Mouse (Mus musculus) layer of hippocampus, postnatal 25 days (tissue): ENCODE measurements around the gene Zfp653. TPM values are rescaled to one million over a fixed set of nuclear protein-coding genes. Genes with fewer than 3 reads are reported as not detected.

Experiments used
- DNase-seq, 2 experiments: peaks; one replicate each; pipeline ENCODE4 v3.0.0; 2022; ENCODE audit warnings: mixed read lengths in 2 of 2, low spot score in 1 of 2; ENCODE audit errors: extremely low spot score in 1 of 2
- microRNA-seq, 2 experiments: library from miRNA; unstranded; fragments of <30 nt; microRNA quantifications; one replicate each; pipeline ENCODE4 v1.2.0; 2021
- total RNA-seq, 2 experiments: library from RNA; stranded (reverse); gene quantifications; 2 replicates each; pipeline ENCODE4 v1.2.3; 2021

Zfp653 gene
- total RNA-seq, 2 experiments from 2014 or later = 17.9 to 22.1 TPM

DNA sequence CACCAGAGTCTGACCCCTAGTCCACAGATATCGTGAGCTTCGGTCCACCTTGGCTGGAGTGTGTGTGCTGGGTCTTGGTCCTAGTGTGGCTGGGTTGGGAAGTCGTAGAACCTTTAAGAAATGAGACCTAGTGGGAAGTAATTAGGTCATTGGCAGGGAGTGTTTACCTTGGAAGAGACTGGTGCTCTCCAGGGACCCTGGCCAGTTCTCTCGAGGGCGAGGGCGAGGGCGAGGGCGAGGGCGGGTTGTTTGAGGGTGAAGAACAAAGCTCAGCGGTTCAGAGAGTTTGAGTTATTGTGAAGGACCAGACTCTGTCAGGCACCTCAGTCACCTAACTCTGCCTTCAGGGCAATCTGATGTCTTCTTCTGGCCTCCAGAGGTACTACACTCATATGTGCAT lies 33.4 kb downstream of the Zfp653 start:
- DNase-seq = no peak

DNA sequence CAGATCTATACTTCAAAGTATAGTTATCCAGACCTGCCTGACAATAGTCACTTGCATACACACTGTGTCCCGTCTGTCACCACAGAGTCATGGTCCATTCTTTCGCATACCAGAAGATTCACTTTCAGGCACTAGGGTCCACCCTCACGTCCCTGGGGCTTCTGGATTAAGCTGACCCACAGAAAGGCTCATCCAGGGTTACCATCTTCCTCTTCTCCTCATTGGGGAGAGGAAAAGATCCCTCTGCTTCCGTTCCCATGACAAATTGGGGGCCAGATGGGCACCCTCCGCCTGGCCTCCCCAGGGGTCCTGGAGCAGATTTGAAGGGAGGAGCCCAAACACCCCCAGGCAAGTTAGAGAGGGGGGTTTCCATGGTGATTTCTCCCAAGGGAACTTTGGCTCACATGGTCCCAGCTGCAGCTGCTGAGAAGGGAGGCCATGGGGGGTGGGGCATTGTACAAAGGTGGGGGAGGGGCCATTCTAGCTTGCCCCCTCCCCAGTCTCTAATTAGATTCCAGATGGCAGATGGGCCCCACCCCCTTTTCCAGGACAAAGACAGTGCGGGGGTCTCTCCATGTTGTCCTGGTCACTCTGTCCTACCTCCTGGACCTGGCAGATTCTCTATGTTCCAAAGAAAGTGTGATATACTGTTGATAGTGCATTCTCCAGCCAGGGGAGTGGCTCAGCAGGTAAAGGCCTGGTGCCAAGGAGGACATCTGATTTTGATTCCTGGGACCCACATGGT lies 35.7 kb downstream of the Zfp653 start:
- DNase-seq = no peak

DNA sequence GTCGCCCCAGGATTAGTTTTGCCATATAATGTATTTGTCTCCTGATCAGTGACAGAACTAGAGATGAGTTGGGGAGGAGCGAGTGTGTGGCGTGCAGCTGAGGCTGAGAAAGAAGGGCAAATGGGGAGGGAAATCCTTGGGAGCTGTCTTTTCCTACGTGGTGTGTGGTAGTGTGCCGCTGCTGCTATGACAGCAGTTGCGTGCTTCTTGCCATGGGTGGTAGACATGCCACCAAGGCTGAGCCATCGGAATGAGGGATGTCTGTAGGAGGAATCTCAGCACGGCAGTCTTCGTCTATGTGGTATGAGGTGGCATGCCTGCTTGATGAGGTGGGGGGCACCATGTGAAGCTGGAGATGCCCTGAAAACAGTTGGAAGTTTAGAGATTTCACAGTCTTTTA lies 40.8 kb downstream of the Zfp653 start:
- DNase-seq = no peak

DNA sequence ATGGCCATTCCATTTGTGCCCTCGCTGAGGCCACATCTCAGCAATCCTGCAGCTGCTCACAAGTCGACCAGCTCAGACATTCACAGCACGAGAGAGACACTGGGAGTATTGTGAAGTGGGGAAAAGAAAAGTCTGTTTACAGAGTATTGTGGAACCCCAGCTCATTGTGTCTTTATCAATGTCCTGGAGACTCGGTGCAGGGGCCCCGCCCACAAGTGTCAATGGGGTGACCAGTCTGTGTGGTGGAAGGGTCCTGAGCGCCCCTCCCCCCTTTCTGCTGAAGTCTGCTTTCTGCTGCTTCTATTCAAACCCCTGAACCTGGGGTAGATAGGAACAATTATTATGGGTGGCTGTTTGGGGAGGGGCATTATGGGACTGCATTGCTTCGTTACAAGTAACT lies 42.7 kb downstream of the Zfp653 start:
- DNase-seq = no peak

DNA sequence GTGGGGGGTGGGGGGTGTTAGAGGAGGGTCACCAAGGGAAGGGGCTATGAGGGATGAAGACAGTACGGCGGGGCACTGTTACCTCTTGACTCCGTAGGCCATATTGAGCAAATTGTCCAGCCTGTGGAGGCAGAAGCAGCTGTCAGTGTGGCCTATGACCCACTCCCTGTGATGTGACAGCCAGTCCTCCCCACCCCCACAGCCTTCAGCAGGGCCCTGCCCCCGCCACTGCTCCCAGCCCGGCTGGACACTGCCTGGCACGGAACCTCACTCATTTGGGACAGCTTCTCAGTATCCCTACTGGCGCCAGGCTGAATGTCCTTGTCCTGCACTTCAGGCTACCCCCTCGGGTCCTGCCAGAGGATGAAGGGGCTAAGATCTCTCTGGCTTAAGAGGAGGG lies 46.6 kb downstream of the Zfp653 start:
- no peak for DNase-seq

DNA sequence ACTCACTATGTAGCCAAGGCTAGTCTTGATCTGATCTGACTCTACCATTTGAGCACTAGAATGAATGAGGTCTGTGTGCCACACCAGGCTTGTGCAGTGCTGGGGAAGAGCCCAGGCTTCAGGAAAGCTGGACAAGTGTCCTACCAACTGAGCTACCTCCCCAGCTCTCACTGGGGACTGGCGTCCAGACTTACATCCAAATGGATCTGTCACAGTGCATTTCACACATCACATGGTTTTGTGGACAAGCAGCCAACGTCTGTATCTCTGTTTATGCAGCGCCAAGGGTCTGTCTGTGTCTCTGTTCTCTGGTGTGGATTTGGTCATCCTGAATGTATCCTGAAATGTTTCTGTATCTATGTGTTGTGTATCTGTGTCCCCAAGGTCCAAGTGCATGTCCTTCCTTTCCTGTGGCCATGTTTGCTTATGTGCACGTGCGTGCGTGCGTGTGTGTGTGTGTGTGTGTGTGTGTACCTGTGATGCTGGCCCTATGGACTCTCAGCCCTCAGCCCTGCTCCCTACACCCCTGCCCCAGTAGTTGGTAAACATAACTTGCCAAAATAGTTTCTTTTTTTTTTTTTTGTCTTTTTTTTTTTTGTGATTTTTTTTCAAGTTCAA lies 53.9 kb downstream of the Zfp653 start:
- no peak for DNase-seq

DNA sequence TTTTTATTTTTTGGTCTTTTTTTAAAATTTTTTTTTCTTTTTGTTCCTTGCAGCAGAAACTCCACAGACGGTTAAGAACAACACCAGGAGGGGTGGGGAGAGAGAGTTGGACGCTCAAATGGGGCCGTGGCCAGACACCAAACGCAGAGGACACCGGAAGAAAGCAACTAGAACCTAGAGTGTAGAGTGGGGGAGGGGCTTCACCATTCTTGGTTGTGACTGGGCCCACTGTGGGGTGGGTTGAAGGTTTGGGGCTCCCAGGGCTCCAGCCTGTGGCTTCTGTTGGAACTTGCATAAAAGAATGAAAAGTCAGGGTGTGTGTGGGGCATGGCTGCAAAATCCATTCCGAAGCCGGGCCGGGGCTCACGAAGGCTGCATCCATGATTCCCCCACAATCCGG lies 54.9 kb downstream of the Zfp653 start:
- no peak for DNase-seq

DNA sequence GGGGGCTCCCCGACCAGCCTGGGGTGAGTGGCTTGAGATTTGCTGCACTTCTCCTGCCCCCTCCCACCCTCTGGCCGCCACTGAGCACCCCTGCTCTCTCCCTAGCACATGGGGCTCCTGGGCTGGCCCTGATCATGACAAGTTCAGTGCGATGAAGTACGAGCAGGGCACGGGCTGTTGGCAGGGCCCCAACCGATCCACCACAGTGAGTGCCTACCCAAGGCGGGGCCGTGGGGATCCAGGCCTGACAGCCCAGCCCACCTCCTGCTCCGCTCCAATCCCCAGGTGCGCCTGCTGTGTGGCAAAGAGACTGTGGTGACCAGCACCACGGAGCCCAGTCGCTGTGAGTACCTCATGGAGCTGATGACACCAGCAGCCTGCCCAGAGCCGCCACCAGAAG lies 58.4 kb downstream of the Zfp653 start:
- DNase-seq = no peak

DNA sequence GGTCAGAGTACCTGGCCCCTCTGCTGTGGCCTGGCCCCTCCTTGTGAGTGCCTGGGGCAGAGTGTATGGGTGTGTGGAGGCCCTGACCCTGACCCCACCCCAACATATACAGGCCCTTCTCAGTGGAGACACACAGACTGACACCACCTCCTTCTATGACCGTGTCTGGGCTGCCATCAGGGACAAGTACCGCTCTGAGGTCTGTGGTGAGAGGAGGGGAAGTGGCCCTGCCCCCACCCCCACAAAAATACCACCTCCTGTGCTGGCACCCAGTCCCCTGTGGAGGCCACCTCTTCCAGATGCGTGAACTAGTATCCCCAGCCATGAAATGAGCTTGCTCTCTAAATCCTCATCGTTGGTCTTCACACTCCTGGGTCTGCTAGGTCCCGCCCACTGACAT lies 60.1 kb downstream of the Zfp653 start:
- DNase-seq = no peak

Small RNAs within 50 kb of the gene (microRNA-seq; reads per million reads assigned to microRNA genes)
- 0 to 0.40 reads per million in 2 experiments for gene Mir7084

Other genes with a start within 250 kb of the Zfp653 start
- not detected for gene Angptl8, start 235.9 kb downstream of the Zfp653 start, total RNA-seq
- gene Dock6, start 218.7 kb downstream of the Zfp653 start, total RNA-seq = 10 to 100 TPM; 13.1 to 18.4 TPM
- 10 to 100 TPM; 19.5 to 24.0 TPM for gene Rab3d, start 153.2 kb downstream of the Zfp653 start, total RNA-seq
- 10 to 100 TPM; 13.2 to 18.5 TPM for gene Ccdc159, start 143.9 kb downstream of the Zfp653 start, total RNA-seq
- 10 to 100 TPM; 40.2 to 45.0 TPM for gene Tmem205, start 143.8 kb downstream of the Zfp653 start, total RNA-seq
- 100 to 1,000 TPM; 334 to 345 TPM for gene Plppr2, start 134.3 kb downstream of the Zfp653 start, total RNA-seq
- gene Swsap1, start 115.6 kb downstream of the Zfp653 start, total RNA-seq = 10 to 100 TPM; 14.7 to 16.0 TPM
- 1 to 10 TPM; 7.3 to 9.5 TPM for gene Epor, start 107.9 kb downstream of the Zfp653 start, total RNA-seq
- gene Rgl3, start 81.9 kb downstream of the Zfp653 start, total RNA-seq = 1 to 10 TPM; 1.5 to 1.9 TPM
- 1 to 10 TPM; 7.0 to 7.6 TPM for gene Ccdc151, start 68.7 kb downstream of the Zfp653 start, total RNA-seq
- gene Prkcsh, start 68.6 kb downstream of the Zfp653 start, total RNA-seq = 100 to 1,000 TPM; 107 to 108 TPM
- gene Elavl3, start 19.4 kb downstream of the Zfp653 start, total RNA-seq = 100 to 1,000 TPM; 155 to 158 TPM
- gene Gm49318, start 117 bp downstream of the Zfp653 start, total RNA-seq = 1 to 10 TPM; 1.2 to 3.9 TPM
- 10 to 100 TPM; 45.6 to 45.8 TPM for gene Ecsit, start 14.1 kb upstream of the Zfp653 start, total RNA-seq
- gene Cnn1, start 27.8 kb upstream of the Zfp653 start, total RNA-seq = 1 to 10 TPM in 1 of 2 experiments, under 1 TPM in 1; 0.32 to 1.2 TPM
- 10 to 100 TPM; 53.1 to 57.9 TPM for gene Elof1, start 45.8 kb upstream of the Zfp653 start, total RNA-seq
- under 1 TPM; 0.54 to 0.91 TPM for gene Acp5, start 64.3 kb upstream of the Zfp653 start, total RNA-seq
- 10 to 100 TPM; 48.2 to 54.3 TPM for gene Pigyl, start 85.5 kb upstream of the Zfp653 start, total RNA-seq
- gene Zfp872, start 116.7 kb upstream of the Zfp653 start, total RNA-seq = not detected
- 10 to 100 TPM; 19.7 to 22.7 TPM for gene Zfp809, start 154.3 kb upstream of the Zfp653 start, total RNA-seq
- 1 to 10 TPM; 5.0 to 5.5 TPM for gene Zfp599, start 188.5 kb upstream of the Zfp653 start, total RNA-seq
- gene Zfp810, start 236.3 kb upstream of the Zfp653 start, total RNA-seq = 10 to 100 TPM; 16.0 to 17.8 TPM